Mouse (Mus musculus): Measurements from ENCODE around the gene Sall4. TPM values are rescaled to one million over a fixed set of nuclear protein-coding genes. Genes with fewer than 3 reads are reported as not detected.

Gene Sall4
- polyA plus RNA-seq, 1 experiment from 2014 or later, result 2.1 TPM

GRCm38 (mm10) chr2:168742059-168742627 is 25.6 kb downstream of the Sall4 start, which contains the start of gene Atp9a:
TSS of gene Atp9a (minus strand) at chr2:168742409.
- WGBS, result 7% methylated on average over 21 of the region's 33 CpGs
- Histone ChIP-seq H3K27me3 (ENCODE audit: control insufficient read depth, insufficient read depth, low read length) (no peaks in the 10 kb centered on the region), H3K9me3 (ENCODE audit: control insufficient read depth, low read depth, low read length) (no peaks in the 10 kb centered on the region), H3K4me1 (ENCODE audit: control insufficient read depth, insufficient read depth, low read length) (peaks cover 2% of the 10 kb centered on the region; the same call in 1 of the 2 replicates), H3K9ac (replicated peaks; ENCODE audit: low read depth, low read length) (peak within 1 kb of the TSS; percentile 68), H3K4me3 (ENCODE audit: low read depth, low read length) (peak within 1 kb of the TSS; percentile 74), H3K36me3 (ENCODE audit: control insufficient read depth, insufficient read depth, low read length) (no peaks in the 10 kb centered on the region), H3K27ac (ENCODE audit: low read length) (peak within 1 kb of the TSS; percentile 79), H3K4me2 (replicated peaks; ENCODE audit: low read depth, low read length) (peak within 1 kb of the TSS; percentile 65)
- peak; percentile 47; the same call in 1 of the 2 replicates for ATAC-seq (ENCODE audit: insufficient number of reproducible peaks, insufficient read depth, low FRiP score, low read depth)

DNA sequence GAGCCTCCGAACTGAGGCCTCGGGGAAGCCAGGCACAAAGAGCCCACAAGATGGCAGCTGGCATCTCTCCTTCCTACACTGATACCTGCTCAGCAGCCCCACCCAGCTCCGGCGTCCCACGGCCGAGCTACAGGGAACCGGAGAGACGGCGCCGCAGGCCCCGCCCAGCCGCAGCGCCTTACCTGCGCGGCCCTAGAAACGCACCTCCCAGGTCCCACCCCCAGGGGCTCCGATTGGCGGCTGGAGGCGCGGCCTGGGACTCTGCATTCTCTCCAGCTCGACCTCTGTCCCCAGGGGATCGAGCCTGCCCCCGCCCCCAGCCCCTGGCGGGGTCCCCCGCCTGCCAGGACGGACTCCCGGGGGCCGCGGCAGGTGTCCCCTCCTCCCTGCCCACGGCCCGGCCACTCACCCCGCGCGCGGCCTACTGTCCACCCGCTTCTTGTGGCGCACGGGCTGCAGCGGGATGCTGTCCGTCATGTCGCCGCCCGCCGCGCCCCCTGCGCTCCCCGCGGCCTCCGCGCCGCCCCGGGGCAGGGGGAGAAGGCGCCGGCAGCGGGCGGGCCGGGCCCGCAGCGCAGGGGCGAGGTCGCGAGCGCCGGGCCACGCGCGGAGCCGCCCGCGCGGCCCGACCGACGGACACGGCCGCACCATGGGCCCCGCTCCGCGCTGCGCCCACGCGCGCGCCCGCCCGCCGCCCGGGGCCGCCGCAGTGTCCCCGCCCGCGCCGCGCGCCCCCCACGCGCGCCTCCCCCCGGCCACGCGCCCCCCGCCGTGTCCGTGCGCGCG is 26.3 kb downstream of the Sall4 start:
- Histone ChIP-seq H3K4me1 (ENCODE audit: control insufficient read depth, insufficient read depth, low read length) (peaks cover 2% of the 10 kb centered on the region; the same call in 1 of the 2 replicates), H3K27me3 (ENCODE audit: control insufficient read depth, insufficient read depth, low read length) (no peaks in the 10 kb centered on the region), H3K4me2 (replicated peaks; ENCODE audit: low read depth, low read length) (peak overlapping the region; percentile 65), H3K4me3 (ENCODE audit: low read depth, low read length) (peak overlapping the region; percentile 74), H3K36me3 (ENCODE audit: control insufficient read depth, insufficient read depth, low read length) (no peaks in the 10 kb centered on the region), H3K9ac (replicated peaks; ENCODE audit: low read depth, low read length) (peak overlapping the region; percentile 68), H3K27ac (ENCODE audit: low read length) (peak overlapping the region; percentile 79), H3K9me3 (ENCODE audit: control insufficient read depth, low read depth, low read length) (no peaks in the 10 kb centered on the region)
- peak; percentile 94 for ATAC-seq (ENCODE audit: insufficient number of reproducible peaks, insufficient read depth, low FRiP score, low read depth)
- under 1% methylated on average over 38 of the region's 108 CpGs for WGBS

GRCm38 (mm10) chr2:168740496-168740895 is 27.2 kb downstream of the Sall4 start:
- peak overlapping the region; percentile 74; the same call in 1 of the 2 replicates for H3K4me3 ChIP-seq (ENCODE audit: low read depth, low read length)
- peak overlapping the region; percentile 79; the same call in 1 of the 2 replicates for H3K27ac ChIP-seq (ENCODE audit: low read length)
- WGBS, result 81% methylated on average over 10 of the region's 10 CpGs
- ATAC-seq (ENCODE audit: insufficient number of reproducible peaks, insufficient read depth, low FRiP score, low read depth), result no peak
- H3K27me3 ChIP-seq (ENCODE audit: control insufficient read depth, insufficient read depth, low read length), result no peaks in the 10 kb centered on the region
- H3K9me3 ChIP-seq (ENCODE audit: control insufficient read depth, low read depth, low read length), result no peaks in the 10 kb centered on the region
- H3K4me1 ChIP-seq (ENCODE audit: control insufficient read depth, insufficient read depth, low read length), result peaks cover 2% of the 10 kb centered on the region; the same call in 1 of the 2 replicates
- H3K36me3 ChIP-seq (ENCODE audit: control insufficient read depth, insufficient read depth, low read length), result no peaks in the 10 kb centered on the region
- no peak overlapping the region for H3K9ac ChIP-seq (replicated peaks; ENCODE audit: low read depth, low read length)
- H3K4me2 ChIP-seq (replicated peaks; ENCODE audit: low read depth, low read length), result peak overlapping the region; percentile 65

DNA sequence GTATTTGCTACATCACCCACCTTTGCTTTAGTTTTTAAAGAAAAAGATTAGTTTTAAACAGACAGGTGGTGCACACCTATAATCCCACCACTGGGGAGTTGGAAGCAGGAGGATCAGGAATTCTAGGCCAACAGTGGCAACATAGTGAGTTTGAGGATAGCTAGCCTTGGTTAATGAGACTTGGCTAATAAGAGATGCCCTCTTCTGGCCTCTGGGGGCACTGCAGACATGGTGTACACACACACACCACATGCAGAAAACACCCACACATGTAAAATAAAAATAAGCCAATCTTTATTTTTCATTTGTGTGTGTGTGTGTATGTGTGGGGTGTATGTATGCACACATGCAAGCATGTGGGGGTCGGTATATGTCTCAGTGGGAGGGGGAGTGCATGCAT is 28.9 kb downstream of the Sall4 start:
- Histone ChIP-seq H3K4me3 (ENCODE audit: low read depth, low read length) (no peak overlapping the region), H3K27ac (ENCODE audit: low read length) (no peak overlapping the region), H3K9me3 (ENCODE audit: control insufficient read depth, low read depth, low read length) (no peaks in the 10 kb centered on the region), H3K4me1 (ENCODE audit: control insufficient read depth, insufficient read depth, low read length) (peaks cover 2% of the 10 kb centered on the region; the same call in 1 of the 2 replicates), H3K4me2 (replicated peaks; ENCODE audit: low read depth, low read length) (no peak overlapping the region), H3K36me3 (ENCODE audit: control insufficient read depth, insufficient read depth, low read length) (no peaks in the 10 kb centered on the region), H3K27me3 (ENCODE audit: control insufficient read depth, insufficient read depth, low read length) (no peaks in the 10 kb centered on the region), H3K9ac (replicated peaks; ENCODE audit: low read depth, low read length) (no peak overlapping the region)
- ATAC-seq (ENCODE audit: insufficient number of reproducible peaks, insufficient read depth, low FRiP score, low read depth), result no peak
- WGBS, result 95% methylated on average over 1 of the region's 1 CpGs

- no peak for ATAC-seq (ENCODE audit: insufficient number of reproducible peaks, insufficient read depth, low FRiP score, low read depth)
- Histone ChIP-seq H3K27me3 (ENCODE audit: control insufficient read depth, insufficient read depth, low read length) (no peaks in the 10 kb centered on the region), H3K4me1 (ENCODE audit: control insufficient read depth, insufficient read depth, low read length) (peaks cover 2% of the 10 kb centered on the region; the same call in 1 of the 2 replicates), H3K27ac (ENCODE audit: low read length) (no peak overlapping the region), H3K36me3 (ENCODE audit: control insufficient read depth, insufficient read depth, low read length) (no peaks in the 10 kb centered on the region), H3K4me3 (ENCODE audit: low read depth, low read length) (no peak overlapping the region), H3K9me3 (ENCODE audit: control insufficient read depth, low read depth, low read length) (no peaks in the 10 kb centered on the region), H3K4me2 (replicated peaks; ENCODE audit: low read depth, low read length) (no peak overlapping the region), H3K9ac (replicated peaks; ENCODE audit: low read depth, low read length) (no peak overlapping the region)
- WGBS, result 80% methylated on average over 10 of the region's 10 CpGs
Observed at GRCm38 (mm10) chr2:168737878-168738277, 29.9 kb downstream of the Sall4 start.

GRCm38 (mm10) chr2:168734023-168734422 is 33.7 kb downstream of the Sall4 start:
- no peak overlapping the region for H3K4me2 ChIP-seq (replicated peaks; ENCODE audit: low read depth, low read length)
- ATAC-seq (ENCODE audit: insufficient number of reproducible peaks, insufficient read depth, low FRiP score, low read depth), result no peak
- H3K4me3 ChIP-seq (ENCODE audit: low read depth, low read length), result no peak overlapping the region
- H3K9ac ChIP-seq (replicated peaks; ENCODE audit: low read depth, low read length), result no peak overlapping the region
- H3K36me3 ChIP-seq (ENCODE audit: control insufficient read depth, insufficient read depth, low read length), result no peaks in the 10 kb centered on the region
- H3K9me3 ChIP-seq (ENCODE audit: control insufficient read depth, low read depth, low read length), result no peaks in the 10 kb centered on the region
- H3K27me3 ChIP-seq (ENCODE audit: control insufficient read depth, insufficient read depth, low read length), result no peaks in the 10 kb centered on the region
- no peak overlapping the region for H3K27ac ChIP-seq (ENCODE audit: low read length)
- H3K4me1 ChIP-seq (ENCODE audit: control insufficient read depth, insufficient read depth, low read length), result peaks cover 2% of the 10 kb centered on the region; the same call in 1 of the 2 replicates
- 42% methylated on average over 11 of the region's 11 CpGs for WGBS

DNA sequence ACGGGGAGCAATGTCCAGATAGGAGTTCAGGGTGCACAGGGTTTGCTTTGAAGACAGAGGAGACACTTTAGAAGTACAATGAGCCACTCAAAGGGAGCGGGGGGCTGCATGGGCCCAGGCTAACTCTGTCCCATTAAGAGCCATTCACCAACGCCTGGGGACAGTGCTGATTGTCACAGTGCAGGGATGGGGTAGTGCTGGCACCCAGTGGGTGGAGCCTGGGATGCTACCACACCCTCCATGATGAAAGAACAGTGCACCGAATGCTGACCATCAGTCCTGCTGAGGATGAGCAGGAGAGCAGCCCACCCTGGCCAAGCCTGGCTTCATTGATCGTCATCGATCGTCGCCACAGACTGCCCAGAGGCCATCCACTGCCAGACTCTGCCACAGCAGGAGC is 36.5 kb downstream of the Sall4 start:
- Histone ChIP-seq H3K9ac (replicated peaks; ENCODE audit: low read depth, low read length) (no peak overlapping the region), H3K36me3 (ENCODE audit: control insufficient read depth, insufficient read depth, low read length) (no peaks in the 10 kb centered on the region), H3K4me3 (ENCODE audit: low read depth, low read length) (no peak overlapping the region), H3K9me3 (ENCODE audit: control insufficient read depth, low read depth, low read length) (no peaks in the 10 kb centered on the region), H3K27me3 (ENCODE audit: control insufficient read depth, insufficient read depth, low read length) (no peaks in the 10 kb centered on the region), H3K4me1 (ENCODE audit: control insufficient read depth, insufficient read depth, low read length) (peaks cover 6% of the 10 kb centered on the region; the same call in 1 of the 2 replicates), H3K4me2 (replicated peaks; ENCODE audit: low read depth, low read length) (no peak overlapping the region), H3K27ac (ENCODE audit: low read length) (no peak overlapping the region)
- WGBS, result 79% methylated on average over 8 of the region's 8 CpGs
- ATAC-seq (ENCODE audit: insufficient number of reproducible peaks, insufficient read depth, low FRiP score, low read depth), result no peak; the same call in 1 of the 2 replicates

DNA sequence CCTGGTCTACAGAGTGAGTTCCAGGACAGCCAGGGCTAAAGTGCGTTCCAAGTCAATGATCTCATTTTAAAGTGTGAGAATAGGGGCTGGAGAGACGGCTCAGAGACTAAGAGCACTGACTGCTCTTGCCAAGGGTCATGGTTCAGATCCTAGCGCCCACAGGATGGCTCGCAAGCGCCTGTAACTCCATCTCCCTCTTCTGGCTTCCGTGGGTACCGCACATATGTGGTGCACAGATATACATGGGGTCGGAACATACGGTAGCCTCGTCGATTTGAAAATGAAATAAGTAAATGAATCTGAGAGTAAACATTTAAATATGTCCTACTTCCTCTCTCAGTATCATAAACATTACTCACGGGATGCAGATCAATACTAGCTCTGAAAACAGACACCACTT is 38.0 kb downstream of the Sall4 start:
- H3K4me2 ChIP-seq (replicated peaks; ENCODE audit: low read depth, low read length), result no peak overlapping the region
- H3K36me3 ChIP-seq (ENCODE audit: control insufficient read depth, insufficient read depth, low read length), result no peaks in the 10 kb centered on the region
- H3K27ac ChIP-seq (ENCODE audit: low read length), result no peak overlapping the region
- H3K27me3 ChIP-seq (ENCODE audit: control insufficient read depth, insufficient read depth, low read length), result no peaks in the 10 kb centered on the region
- H3K9ac ChIP-seq (replicated peaks; ENCODE audit: low read depth, low read length), result no peak overlapping the region
- ATAC-seq (ENCODE audit: insufficient number of reproducible peaks, insufficient read depth, low FRiP score, low read depth), result no peak
- H3K4me1 ChIP-seq (ENCODE audit: control insufficient read depth, insufficient read depth, low read length), result peaks cover 9% of the 10 kb centered on the region; the same call in 1 of the 2 replicates
- no peaks in the 10 kb centered on the region for H3K9me3 ChIP-seq (ENCODE audit: control insufficient read depth, low read depth, low read length)
- WGBS, result 82% methylated on average over 12 of the region's 12 CpGs
- H3K4me3 ChIP-seq (ENCODE audit: low read depth, low read length), result no peak overlapping the region

All from stomach, embryonic 14.5 days (tissue).